Mouse (Mus musculus): Measurements from ENCODE around the gene Scamp1. TPM values are rescaled to one million over a fixed set of nuclear protein-coding genes. Genes with fewer than 3 reads are reported as not detected.

Gene Scamp1
- polyA plus RNA-seq, 1 experiment from 2014 or later: 37.1 TPM

DNA sequence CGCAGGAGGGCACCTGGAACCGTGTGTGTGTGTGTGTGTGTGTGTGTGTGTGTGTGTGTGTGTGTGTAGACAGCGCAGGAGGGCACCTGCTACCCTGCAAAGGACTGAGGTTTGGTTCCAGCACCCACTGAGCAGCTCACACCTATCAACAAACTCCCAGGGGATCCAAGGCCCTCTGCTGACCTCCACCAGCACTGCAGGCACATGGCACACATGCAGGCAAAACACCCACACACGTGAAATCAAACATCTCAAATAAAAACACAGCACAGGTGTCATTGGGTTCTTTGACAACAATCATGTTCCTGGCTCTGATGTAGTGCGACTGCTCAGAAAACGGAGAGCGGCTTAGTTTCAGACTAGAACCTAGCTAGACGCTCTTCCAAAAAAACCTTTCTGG, 34.9 kb downstream of the Scamp1 start:
- ATAC-seq (ENCODE audit: insufficient read depth, low FRiP score, low read depth): no peak
- no peaks in the 10 kb centered on the region for H3K4me1 ChIP-seq
- H3K36me3 ChIP-seq: no peaks in the 10 kb centered on the region
- 90% methylated on average over 7 of the region's 8 CpGs for WGBS
- no peaks in the 10 kb centered on the region for H3K9me3 ChIP-seq
- no peak overlapping the region for H3K27ac ChIP-seq
- H3K27me3 ChIP-seq (replicated peaks): no peaks in the 10 kb centered on the region
- H3K4me3 ChIP-seq (replicated peaks): no peak overlapping the region
- no peak overlapping the region for H3K9ac ChIP-seq
- H3K4me2 ChIP-seq: no peak overlapping the region

- H3K27ac ChIP-seq: no peak overlapping the region
- H3K27me3 ChIP-seq (replicated peaks): no peaks in the 10 kb centered on the region
- H3K4me2 ChIP-seq: no peak overlapping the region
- H3K4me3 ChIP-seq (replicated peaks): no peak overlapping the region
- ATAC-seq (ENCODE audit: insufficient read depth, low FRiP score, low read depth): no peak
- no peak overlapping the region for H3K9ac ChIP-seq
- 82% methylated on average over 6 of the region's 6 CpGs for WGBS
- no peaks in the 10 kb centered on the region for H3K36me3 ChIP-seq
- H3K4me1 ChIP-seq: no peaks in the 10 kb centered on the region
- no peaks in the 10 kb centered on the region for H3K9me3 ChIP-seq
Observed at GRCm38 (mm10) chr13:94250188-94250587, 35.5 kb downstream of the Scamp1 start.

- Histone ChIP-seq H3K27me3 (replicated peaks) (no peaks in the 10 kb centered on the region), H3K4me2 (no peak overlapping the region), H3K4me3 (replicated peaks) (no peak overlapping the region), H3K27ac (no peak overlapping the region), H3K4me1 (no peaks in the 10 kb centered on the region), H3K36me3 (no peaks in the 10 kb centered on the region), H3K9me3 (no peaks in the 10 kb centered on the region), H3K9ac (no peak overlapping the region)
- WGBS: 76% methylated on average over 2 of the region's 2 CpGs
- ATAC-seq (ENCODE audit: insufficient read depth, low FRiP score, low read depth): no peak
Observed at GRCm38 (mm10) chr13:94242897-94243296, 42.8 kb downstream of the Scamp1 start.

DNA sequence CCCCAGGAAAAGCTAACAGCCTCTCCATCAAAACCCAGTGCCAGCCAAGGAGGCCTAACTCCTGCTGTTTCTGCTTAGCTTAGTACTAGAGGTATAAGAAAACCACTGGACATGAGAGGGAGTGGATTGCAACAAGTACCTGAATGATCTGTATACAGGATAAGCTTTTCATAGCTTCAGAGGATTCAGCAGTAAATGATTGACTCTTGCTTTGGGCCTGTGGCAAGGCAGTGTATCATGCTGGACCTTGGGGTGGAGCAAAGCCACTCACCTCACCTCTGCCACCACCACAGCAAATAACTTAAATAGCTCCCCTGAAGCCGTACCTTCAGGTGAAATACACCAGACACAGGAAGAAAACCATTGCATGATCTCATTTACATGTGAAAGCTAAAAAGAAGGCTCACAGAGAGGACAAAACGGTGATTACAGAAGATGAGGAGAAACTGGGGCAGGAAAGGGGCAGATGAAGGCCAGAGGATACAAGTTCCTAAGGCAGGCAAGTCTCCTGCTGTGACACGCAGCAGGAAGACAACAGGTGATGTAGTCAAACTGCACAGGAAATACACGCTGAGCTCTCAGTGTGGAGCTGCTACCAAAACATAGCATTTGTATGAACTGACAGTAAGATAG, 43.6 kb downstream of the Scamp1 start:
- no peaks in the 10 kb centered on the region for H3K4me1 ChIP-seq
- no peak overlapping the region for H3K4me3 ChIP-seq (replicated peaks)
- no peak overlapping the region for H3K4me2 ChIP-seq
- no peaks in the 10 kb centered on the region for H3K27me3 ChIP-seq (replicated peaks)
- no peaks in the 10 kb centered on the region for H3K9me3 ChIP-seq
- no peak overlapping the region for H3K27ac ChIP-seq
- 58% methylated on average over 4 of the region's 4 CpGs for WGBS
- no peak overlapping the region for H3K9ac ChIP-seq
- H3K36me3 ChIP-seq: no peaks in the 10 kb centered on the region
- no peak for ATAC-seq (ENCODE audit: insufficient read depth, low FRiP score, low read depth)

GRCm38 (mm10) chr13:94240873-94241272, 44.8 kb downstream of the Scamp1 start:
- Histone ChIP-seq H3K36me3 (no peaks in the 10 kb centered on the region), H3K4me1 (no peaks in the 10 kb centered on the region), H3K27me3 (replicated peaks) (no peaks in the 10 kb centered on the region), H3K9me3 (no peaks in the 10 kb centered on the region), H3K4me2 (no peak overlapping the region), H3K9ac (no peak overlapping the region), H3K4me3 (replicated peaks) (no peak overlapping the region), H3K27ac (no peak overlapping the region)
- WGBS: 30% methylated on average over 5 of the region's 5 CpGs
- no peak for ATAC-seq (ENCODE audit: insufficient read depth, low FRiP score, low read depth)

GRCm38 (mm10) chr13:94240111-94240510, 45.5 kb downstream of the Scamp1 start:
- Histone ChIP-seq H3K4me2 (no peak overlapping the region), H3K9me3 (no peaks in the 10 kb centered on the region), H3K4me3 (replicated peaks) (no peak overlapping the region), H3K27me3 (replicated peaks) (no peaks in the 10 kb centered on the region), H3K4me1 (no peaks in the 10 kb centered on the region), H3K27ac (no peak overlapping the region), H3K36me3 (no peaks in the 10 kb centered on the region), H3K9ac (no peak overlapping the region)
- no peak for ATAC-seq (ENCODE audit: insufficient read depth, low FRiP score, low read depth)
- WGBS: 83% methylated on average over 6 of the region's 6 CpGs

GRCm38 (mm10) chr13:94239488-94239887, 46.2 kb downstream of the Scamp1 start:
- no peak for ATAC-seq (ENCODE audit: insufficient read depth, low FRiP score, low read depth)
- Histone ChIP-seq H3K4me2 (no peak overlapping the region), H3K4me1 (no peaks in the 10 kb centered on the region), H3K27me3 (replicated peaks) (no peaks in the 10 kb centered on the region), H3K4me3 (replicated peaks) (no peak overlapping the region), H3K9ac (no peak overlapping the region), H3K9me3 (no peaks in the 10 kb centered on the region), H3K27ac (no peak overlapping the region), H3K36me3 (no peaks in the 10 kb centered on the region)
- 64% methylated on average over 4 of the region's 4 CpGs for WGBS

- Histone ChIP-seq H3K4me1 (no peaks in the 10 kb centered on the region), H3K36me3 (0 out of 2 replicates have a peak, but pooled peaks cover 4% of the 10 kb centered on the region), H3K9me3 (no peaks in the 10 kb centered on the region), H3K9ac (no peak overlapping the region), H3K27ac (no peak overlapping the region), H3K27me3 (replicated peaks) (no peaks in the 10 kb centered on the region), H3K4me2 (no peak overlapping the region), H3K4me3 (replicated peaks) (no peak overlapping the region)
- no peak for ATAC-seq (ENCODE audit: insufficient read depth, low FRiP score, low read depth)
- 88% methylated on average over 14 of the region's 14 CpGs for WGBS
Observed at GRCm38 (mm10) chr13:94231871-94232270, 53.8 kb downstream of the Scamp1 start.

- H3K9ac ChIP-seq: no peak overlapping the region
- WGBS: 93% methylated on average over 38 of the region's 38 CpGs
- H3K4me3 ChIP-seq (replicated peaks): no peak overlapping the region
- no peak for ATAC-seq (ENCODE audit: insufficient read depth, low FRiP score, low read depth)
- H3K27ac ChIP-seq: no peak overlapping the region
- H3K36me3 ChIP-seq: 0 out of 2 replicates have a peak, but pooled peaks cover 4% of the 10 kb centered on the region
- H3K4me2 ChIP-seq: no peak overlapping the region
- H3K4me1 ChIP-seq: no peaks in the 10 kb centered on the region
- H3K27me3 ChIP-seq (replicated peaks): no peaks in the 10 kb centered on the region
- no peaks in the 10 kb centered on the region for H3K9me3 ChIP-seq
Observed at GRCm38 (mm10) chr13:94224717-94225705, 60.6 kb downstream of the Scamp1 start.

- ATAC-seq (ENCODE audit: insufficient read depth, low FRiP score, low read depth): no peak
- no peaks in the 10 kb centered on the region for H3K4me1 ChIP-seq
- 0 out of 2 replicates have a peak, but pooled peaks cover 4% of the 10 kb centered on the region for H3K36me3 ChIP-seq
- H3K4me2 ChIP-seq: no peak overlapping the region
- no peak overlapping the region for H3K27ac ChIP-seq
- WGBS: 67% methylated on average over 14 of the region's 14 CpGs
- H3K9ac ChIP-seq: no peak overlapping the region
- H3K4me3 ChIP-seq (replicated peaks): no peak overlapping the region
- H3K9me3 ChIP-seq: no peaks in the 10 kb centered on the region
- no peaks in the 10 kb centered on the region for H3K27me3 ChIP-seq (replicated peaks)
Observed at GRCm38 (mm10) chr13:94223609-94224008, 62.0 kb downstream of the Scamp1 start.

DNA sequence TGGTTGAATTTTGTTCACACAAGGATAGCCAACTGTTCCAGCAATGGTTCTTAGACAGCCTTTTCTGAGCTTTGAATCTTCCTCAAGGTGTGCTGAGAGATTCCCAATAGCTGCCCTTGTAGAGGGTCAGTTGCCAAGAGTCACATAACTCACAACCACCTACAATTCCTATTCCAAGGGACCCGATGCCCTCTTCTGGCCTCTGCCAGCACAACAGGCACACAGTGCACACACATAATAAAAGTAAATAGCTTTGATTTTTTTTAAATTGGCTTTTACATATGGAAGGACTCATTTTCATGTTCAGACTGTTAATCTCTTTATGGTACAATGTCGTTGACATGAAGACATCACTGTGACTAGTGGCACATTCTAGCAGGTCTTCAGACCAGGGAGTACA, 72.9 kb downstream of the Scamp1 start:
- H3K9me3 ChIP-seq: no peaks in the 10 kb centered on the region
- no peak for ATAC-seq (ENCODE audit: insufficient read depth, low FRiP score, low read depth)
- WGBS: 90% methylated on average over 2 of the region's 2 CpGs
- no peaks in the 10 kb centered on the region for H3K27me3 ChIP-seq (replicated peaks)
- H3K4me1 ChIP-seq: no peaks in the 10 kb centered on the region
- no peak overlapping the region for H3K4me3 ChIP-seq (replicated peaks)
- no peak overlapping the region for H3K27ac ChIP-seq
- no peak overlapping the region for H3K9ac ChIP-seq
- no peak overlapping the region for H3K4me2 ChIP-seq
- peaks cover 8% of the 10 kb centered on the region for H3K36me3 ChIP-seq

- Histone ChIP-seq H3K27ac (no peak overlapping the region), H3K4me2 (no peak overlapping the region), H3K9ac (no peak overlapping the region), H3K27me3 (replicated peaks) (no peaks in the 10 kb centered on the region), H3K4me3 (replicated peaks) (no peak overlapping the region), H3K9me3 (no peaks in the 10 kb centered on the region), H3K4me1 (no peaks in the 10 kb centered on the region), H3K36me3 (peaks cover 8% of the 10 kb centered on the region)
- no peak for ATAC-seq (ENCODE audit: insufficient read depth, low FRiP score, low read depth)
- 91% methylated on average over 2 of the region's 2 CpGs for WGBS
Observed at GRCm38 (mm10) chr13:94212179-94212578, 73.5 kb downstream of the Scamp1 start.
